Mouse (Mus musculus): ENCODE data around the gene Jak1. TPM values are rescaled to one million over a fixed set of nuclear protein-coding genes. Genes with fewer than 3 reads are reported as not detected.

Jak1 gene
- polyA plus RNA-seq, 1 experiment, result 46.5 TPM

DNA sequence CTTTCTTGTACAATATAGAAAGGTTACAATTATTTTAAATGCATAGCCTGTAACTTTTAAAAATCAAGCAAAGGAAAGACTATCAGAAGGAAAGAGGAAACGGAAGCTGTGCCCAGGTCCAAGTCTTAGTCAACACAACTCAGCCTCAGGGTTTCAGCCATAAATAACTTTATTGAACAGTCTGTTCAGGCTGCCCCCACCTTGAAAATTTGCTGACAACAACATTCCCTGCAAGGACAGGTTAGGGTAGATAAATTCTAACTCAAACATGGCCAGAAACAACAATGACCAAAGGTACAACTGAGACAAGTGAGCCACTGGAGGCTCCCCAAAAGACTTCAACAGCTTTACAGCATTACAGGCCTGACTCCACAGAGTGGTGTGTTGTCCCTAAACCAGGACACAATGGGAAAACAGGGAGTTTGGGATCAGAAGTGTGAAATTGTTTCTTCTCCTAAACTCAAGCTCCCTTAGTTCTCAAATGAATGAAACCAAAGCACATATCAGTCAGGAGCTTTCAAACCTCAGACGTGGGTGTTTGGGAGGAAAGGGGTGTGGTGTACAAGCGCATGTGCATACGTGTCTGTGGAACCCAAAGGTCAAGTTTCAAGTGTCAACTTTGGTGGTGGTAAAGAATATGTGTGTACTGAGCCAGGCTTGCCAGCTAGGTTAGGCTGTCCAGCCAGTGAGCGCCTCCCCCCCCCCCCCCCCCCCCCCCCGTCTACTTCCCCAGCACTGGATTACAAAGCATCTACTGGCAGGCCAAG lies 14.9 kb downstream of the Jak1 start:
- Histone ChIP-seq H3K27me3 (replicated peaks; ENCODE audit: control insufficient read depth, insufficient read depth, low read length) (no peaks in the 10 kb centered on the region), H3K4me1 (ENCODE audit: control insufficient read depth, insufficient read depth, low read length) (peaks cover 42% of the 10 kb centered on the region), H3K4me3 (ENCODE audit: insufficient read depth, low read depth, low read length) (no peak overlapping the region), H3K36me3 (ENCODE audit: control insufficient read depth, insufficient read depth, low read length) (no peaks in the 10 kb centered on the region), H3K27ac (ENCODE audit: insufficient read depth, low read depth, low read length) (no peak overlapping the region)
- no peak for DNase-seq
- no peak for TF ChIP-seq POLR2A (IDR thresholded peaks at IDR 0.05; ENCODE audit: low read depth, low read length)
- no peak for TF ChIP-seq CTCF (conservative IDR thresholded peaks at IDR 0.05; ENCODE audit: insufficient read depth, insufficient read length, low read depth, low read length)
- 33% methylated on average over 6 of the region's 6 CpGs for WGBS

DNA sequence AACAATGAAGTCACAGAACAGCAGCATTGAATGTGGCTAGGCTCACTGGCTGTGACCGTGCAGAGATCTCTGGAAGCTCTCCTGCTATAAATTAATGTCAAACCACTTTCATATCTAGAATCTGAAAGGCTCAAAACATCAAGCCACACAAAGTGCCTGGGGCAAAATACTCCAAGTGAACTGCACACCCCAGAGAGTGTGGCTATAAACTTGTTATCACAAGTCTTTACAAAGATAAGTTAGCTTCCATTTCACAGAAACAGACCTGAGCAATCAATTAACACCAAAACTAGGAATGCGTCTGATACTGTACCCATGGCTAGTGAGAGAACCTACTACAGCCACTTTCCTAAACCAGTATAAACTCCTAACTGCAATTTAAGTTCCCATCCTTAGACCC lies 17.7 kb downstream of the Jak1 start:
- no peak for DNase-seq
- Histone ChIP-seq H3K4me3 (ENCODE audit: insufficient read depth, low read depth, low read length) (no peak overlapping the region), H3K27ac (ENCODE audit: insufficient read depth, low read depth, low read length) (no peak overlapping the region), H3K36me3 (ENCODE audit: control insufficient read depth, insufficient read depth, low read length) (no peaks in the 10 kb centered on the region), H3K27me3 (replicated peaks; ENCODE audit: control insufficient read depth, insufficient read depth, low read length) (no peaks in the 10 kb centered on the region), H3K4me1 (ENCODE audit: control insufficient read depth, insufficient read depth, low read length) (peaks cover 23% of the 10 kb centered on the region)
- TF ChIP-seq CTCF (conservative IDR thresholded peaks at IDR 0.05; ENCODE audit: insufficient read depth, insufficient read length, low read depth, low read length), result no peak
- 49% methylated on average over 2 of the region's 2 CpGs for WGBS

DNA sequence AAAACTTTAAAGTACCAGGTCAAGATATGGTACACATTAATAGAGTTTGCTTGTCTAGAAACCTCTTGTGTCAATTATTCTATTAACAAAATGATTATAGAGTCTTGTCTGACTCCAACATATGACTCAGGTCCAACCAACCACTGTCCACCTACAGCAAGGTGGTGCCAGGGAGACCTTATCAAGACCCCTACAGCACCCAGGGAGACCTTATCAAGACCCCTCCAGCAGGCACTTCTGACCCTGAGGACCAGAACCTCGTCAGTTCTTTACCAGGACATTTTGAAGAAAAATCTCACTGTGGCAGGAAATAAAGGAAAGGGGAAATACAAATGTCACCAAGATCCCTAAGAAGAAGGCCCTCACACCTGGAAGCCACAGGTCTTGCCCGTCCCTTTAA lies 18.5 kb downstream of the Jak1 start:
- Histone ChIP-seq H3K27ac (ENCODE audit: insufficient read depth, low read depth, low read length) (no peak overlapping the region), H3K36me3 (ENCODE audit: control insufficient read depth, insufficient read depth, low read length) (no peaks in the 10 kb centered on the region), H3K4me1 (ENCODE audit: control insufficient read depth, insufficient read depth, low read length) (peaks cover 20% of the 10 kb centered on the region), H3K27me3 (replicated peaks; ENCODE audit: control insufficient read depth, insufficient read depth, low read length) (no peaks in the 10 kb centered on the region), H3K4me3 (ENCODE audit: insufficient read depth, low read depth, low read length) (no peak overlapping the region)
- DNase-seq, result no peak
- TF ChIP-seq POLR2A (IDR thresholded peaks at IDR 0.05; ENCODE audit: low read depth, low read length) (no peak), CTCF (conservative IDR thresholded peaks at IDR 0.05; ENCODE audit: insufficient read depth, insufficient read length, low read depth, low read length) (no peak)
- WGBS, result 86% methylated on average over 2 of the region's 2 CpGs

DNA sequence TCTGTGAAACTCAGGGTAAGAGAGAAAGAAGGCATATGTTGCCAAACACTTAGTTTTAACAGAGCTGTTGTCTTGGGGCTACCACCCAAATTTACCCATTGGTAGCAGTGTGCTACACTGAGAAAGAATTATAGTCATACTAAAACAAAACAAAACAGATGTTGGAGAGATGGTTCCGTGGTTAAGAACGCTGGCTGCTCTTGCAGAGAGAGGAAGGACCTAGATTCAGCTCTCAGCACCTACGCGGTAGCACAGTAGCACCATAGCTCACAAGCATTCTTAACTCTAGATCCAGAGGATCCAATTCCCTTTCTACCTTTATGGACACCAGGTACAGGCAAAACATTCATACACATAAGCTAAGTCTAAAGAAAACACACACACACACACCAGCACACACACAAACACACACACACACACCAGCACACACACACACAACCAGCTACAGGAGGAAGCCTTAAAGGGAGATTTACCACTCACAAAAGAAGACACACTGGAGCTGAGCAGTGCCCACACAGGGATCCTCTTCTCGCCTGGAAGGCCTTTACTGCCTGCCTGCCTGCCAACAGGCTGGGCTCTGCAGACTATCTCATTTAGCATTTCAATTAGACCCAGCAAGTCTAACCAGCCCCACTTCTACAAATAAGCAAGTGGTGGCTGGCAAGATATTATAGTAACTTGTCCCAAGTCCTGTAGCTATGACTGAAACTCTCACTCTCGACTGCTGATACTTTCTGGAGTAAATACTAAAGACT lies 20.6 kb downstream of the Jak1 start:
- Histone ChIP-seq H3K4me3 (ENCODE audit: insufficient read depth, low read depth, low read length) (no peak overlapping the region), H3K27me3 (replicated peaks; ENCODE audit: control insufficient read depth, insufficient read depth, low read length) (no peaks in the 10 kb centered on the region), H3K36me3 (ENCODE audit: control insufficient read depth, insufficient read depth, low read length) (no peaks in the 10 kb centered on the region), H3K27ac (ENCODE audit: insufficient read depth, low read depth, low read length) (no peak overlapping the region), H3K4me1 (ENCODE audit: control insufficient read depth, insufficient read depth, low read length) (peaks cover 7% of the 10 kb centered on the region)
- 69% methylated on average over 6 of the region's 6 CpGs for WGBS
- TF ChIP-seq POLR2A (IDR thresholded peaks at IDR 0.05; ENCODE audit: low read depth, low read length) (no peak), CTCF (conservative IDR thresholded peaks at IDR 0.05; ENCODE audit: insufficient read depth, insufficient read length, low read depth, low read length) (no peak)
- DNase-seq, result no peak

DNA sequence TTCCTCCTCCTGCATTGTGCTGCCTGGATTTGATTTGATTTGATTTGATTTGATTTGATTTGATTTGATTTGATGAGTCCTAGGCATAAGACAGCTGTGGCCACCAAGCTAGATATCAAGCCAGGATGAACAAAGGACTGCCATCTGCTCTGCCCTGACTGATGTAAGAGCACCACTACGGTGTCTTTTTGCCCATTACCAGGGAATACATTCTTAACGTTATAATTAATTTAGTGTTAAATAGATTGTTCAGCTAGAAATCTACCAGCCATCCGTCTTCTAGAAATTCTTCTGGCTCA lies 24.3 kb downstream of the Jak1 start:
- peaks cover 6% of the 10 kb centered on the region for H3K4me1 ChIP-seq (ENCODE audit: control insufficient read depth, insufficient read depth, low read length)
- H3K4me3 ChIP-seq (ENCODE audit: insufficient read depth, low read depth, low read length), result no peak overlapping the region
- DNase-seq, result no peak
- WGBS, result 80% methylated on average over 3 of the region's 3 CpGs
- H3K27ac ChIP-seq (ENCODE audit: insufficient read depth, low read depth, low read length), result no peak overlapping the region
- H3K36me3 ChIP-seq (ENCODE audit: control insufficient read depth, insufficient read depth, low read length), result no peaks in the 10 kb centered on the region
- TF ChIP-seq POLR2A (IDR thresholded peaks at IDR 0.05; ENCODE audit: low read depth, low read length) (no peak), CTCF (conservative IDR thresholded peaks at IDR 0.05; ENCODE audit: insufficient read depth, insufficient read length, low read depth, low read length) (no peak)
- H3K27me3 ChIP-seq (replicated peaks; ENCODE audit: control insufficient read depth, insufficient read depth, low read length), result no peaks in the 10 kb centered on the region

DNA sequence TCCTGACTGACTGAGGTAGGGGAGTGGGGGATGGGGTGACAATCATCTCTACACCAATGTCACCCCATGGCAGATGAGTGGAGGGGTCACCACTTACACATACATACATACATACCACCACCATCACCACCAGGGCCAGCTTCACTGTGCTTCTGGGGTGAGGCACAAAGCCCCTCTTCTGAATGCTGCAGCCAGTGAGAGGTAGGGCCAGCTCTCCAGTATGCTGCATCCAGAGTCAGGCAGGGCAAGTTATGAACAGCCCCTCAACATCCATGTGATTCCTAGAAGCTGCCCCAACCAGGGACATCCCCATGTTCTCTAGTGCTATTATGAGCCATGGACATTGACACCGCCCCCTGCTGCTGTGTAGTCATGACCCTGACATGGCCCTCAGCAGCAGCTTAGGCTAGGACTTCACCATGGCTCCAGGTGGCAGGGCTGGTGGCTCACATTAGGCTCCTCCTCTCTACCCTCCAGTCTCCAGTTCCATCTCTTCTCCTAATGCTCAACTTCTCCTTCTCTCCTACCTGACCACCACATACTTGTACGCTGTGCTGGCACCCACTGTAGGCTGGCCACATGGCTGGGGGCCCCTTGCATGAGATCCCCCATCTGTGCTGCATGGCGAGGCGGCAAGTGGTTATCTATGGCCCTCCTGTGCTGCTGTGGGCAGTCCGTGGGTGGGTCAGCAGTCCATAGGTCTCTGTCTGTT lies 24.8 kb downstream of the Jak1 start:
- no peak for DNase-seq
- WGBS, result 95% methylated on average over 5 of the region's 5 CpGs
- H3K36me3 ChIP-seq (ENCODE audit: control insufficient read depth, insufficient read depth, low read length), result no peaks in the 10 kb centered on the region
- H3K27me3 ChIP-seq (replicated peaks; ENCODE audit: control insufficient read depth, insufficient read depth, low read length), result no peaks in the 10 kb centered on the region
- peaks cover 5% of the 10 kb centered on the region for H3K4me1 ChIP-seq (ENCODE audit: control insufficient read depth, insufficient read depth, low read length)
- no peak for TF ChIP-seq CTCF (conservative IDR thresholded peaks at IDR 0.05; ENCODE audit: insufficient read depth, insufficient read length, low read depth, low read length)
- no peak for TF ChIP-seq POLR2A (IDR thresholded peaks at IDR 0.05; ENCODE audit: low read depth, low read length)
- no peak overlapping the region for H3K4me3 ChIP-seq (ENCODE audit: insufficient read depth, low read depth, low read length)
- H3K27ac ChIP-seq (ENCODE audit: insufficient read depth, low read depth, low read length), result no peak overlapping the region

Measured in kidney, adult 2 months (tissue).